Mouse (Mus musculus): Measurements from ENCODE around the gene Lrch3. TPM values are rescaled to one million over a fixed set of nuclear protein-coding genes. Genes with fewer than 3 reads are reported as not detected.
A peak's percentile ranks its signal among the peaks of the same experiment; 100 is the strongest.
"Not testable (repeated sequence)": the region's sequence is repeated elsewhere in the genome, so short reads cannot be mapped to it uniquely, and the experiment has no call there.

Gene Lrch3
- 10 to 100 TPM; 37.7 to 39.3 TPM for total RNA-seq (2021)
- long read RNA-seq, experiment 1, full-length matches to known transcripts, result 11 of 14 reads
- long read RNA-seq, experiment 1, partial matches to known transcripts, result 1 of 14 reads
- long read RNA-seq, experiment 1, other reads (novel, unspliced or antisense), result 2 of 14 reads
- long read RNA-seq, experiment 2, transcript Lrch3-210 (20 exons, 2,902 nt), result major isoform, 9 of 24 reads
- long read RNA-seq, experiment 2, partial matches to known transcripts, result 3 of 24 reads
- long read RNA-seq, experiment 2, other reads (novel, unspliced or antisense), result 10 of 24 reads

- DNase-seq (ENCODE audit: extremely low spot score in 1 of 2, low spot score in 2 of 2), result peak; percentile 92 to 96
- Histone ChIP-seq H3K4me3 (peak within 1 kb of the TSS; percentile 100), H3K27ac (peak within 1 kb of the TSS; percentile 96)
- no peak for TF ChIP-seq CTCF (IDR thresholded peaks at IDR 0.05)
- intact Hi-C loops (cut with DNase I), result loop anchor here (2.0 to 5.0 kb wide), 2 partner anchors 33 to 78 kb away; no protein-coding TSS in a partner anchor
Observed at GRCm38 (mm10) chr16:32913937-32914881, at the start of gene Lrch3. Gene Lrch3, plus strand, starts transcription at chr16:32914100.

- intact Hi-C loops (cut with DNase I), result no loop called here
- no peak for DNase-seq (ENCODE audit: extremely low spot score in 1 of 2, low spot score in 2 of 2)
- no peak overlapping the region for H3K4me3 ChIP-seq
- H3K27ac ChIP-seq, result no peak overlapping the region
- no peak for TF ChIP-seq CTCF (IDR thresholded peaks at IDR 0.05)
Observed at GRCm38 (mm10) chr16:32865401-32865800, 48.5 kb upstream of the Lrch3 start.

- Histone ChIP-seq H3K4me3 (peak overlapping the region; percentile 5; the same call in 1 of the 2 replicates), H3K27ac (no peak overlapping the region)
- no peak for DNase-seq (ENCODE audit: extremely low spot score in 1 of 2, low spot score in 2 of 2)
- intact Hi-C loops (cut with DNase I), result no loop called here
- no peak for TF ChIP-seq CTCF (IDR thresholded peaks at IDR 0.05)
Observed at GRCm38 (mm10) chr16:32866713-32867112, 47.2 kb upstream of the Lrch3 start.

GRCm38 (mm10) chr16:32867919-32868552, 45.9 kb upstream of the Lrch3 start:
- H3K27ac ChIP-seq, result peak overlapping the region; percentile 87
- TF ChIP-seq CTCF (IDR thresholded peaks at IDR 0.05), result peak; percentile 6; the same call in 1 of the 2 replicates
- intact Hi-C loops (cut with DNase I), result no loop called here
- DNase-seq (ENCODE audit: extremely low spot score in 1 of 2, low spot score in 2 of 2), result peak; percentile 88 to 90
- peak overlapping the region; percentile 97 for H3K4me3 ChIP-seq

GRCm38 (mm10) chr16:32870231-32870630, 43.7 kb upstream of the Lrch3 start:
- Histone ChIP-seq H3K27ac (no peak overlapping the region), H3K4me3 (no peak overlapping the region)
- no peak for DNase-seq (ENCODE audit: extremely low spot score in 1 of 2, low spot score in 2 of 2)
- intact Hi-C loops (cut with DNase I), result no loop called here
- no peak for TF ChIP-seq CTCF (IDR thresholded peaks at IDR 0.05)

- no peak for DNase-seq (ENCODE audit: extremely low spot score in 1 of 2, low spot score in 2 of 2)
- H3K4me3 ChIP-seq, result no peak overlapping the region
- intact Hi-C loops (cut with DNase I), result no loop called here
- no peak for TF ChIP-seq CTCF (IDR thresholded peaks at IDR 0.05)
- H3K27ac ChIP-seq, result no peak overlapping the region
Observed at GRCm38 (mm10) chr16:32873366-32873765, 40.5 kb upstream of the Lrch3 start.

- not testable (repeated sequence) for H3K4me3 ChIP-seq; H3K27ac ChIP-seq; DNase-seq (ENCODE audit: extremely low spot score in 1 of 2, low spot score in 2 of 2)
- peak; percentile 5 for TF ChIP-seq CTCF (IDR thresholded peaks at IDR 0.05)
- intact Hi-C loops (cut with DNase I), result loop anchor here (5.0 kb wide), 2 partner anchors 182 to 507 kb away; partner anchors contain the start of genes Iqcg, Rpl35a and Zfp148
Observed at GRCm38 (mm10) chr16:32875281-32875680, 38.6 kb upstream of the Lrch3 start.

- intact Hi-C loops (cut with DNase I), result loop anchor here (5.0 kb wide), 2 partner anchors 181 to 506 kb away; partner anchors contain the start of genes Iqcg, Rpl35a and Zfp148
Observed at GRCm38 (mm10) chr16:32875847-32876246, 38.1 kb upstream of the Lrch3 start.

GRCm38 (mm10) chr16:32876831-32877230, 37.1 kb upstream of the Lrch3 start:
- H3K27ac ChIP-seq, result peak overlapping the region; percentile 85; the same call in 1 of the 2 replicates
- no peak for DNase-seq (ENCODE audit: extremely low spot score in 1 of 2, low spot score in 2 of 2)
- intact Hi-C loops (cut with DNase I), result loop anchor here (5.0 kb wide), 2 partner anchors 180 to 505 kb away; partner anchors contain the start of genes Iqcg, Rpl35a and Zfp148
- peak overlapping the region; percentile 96 for H3K4me3 ChIP-seq
- TF ChIP-seq CTCF (IDR thresholded peaks at IDR 0.05), result no peak

More at GRCm38 (mm10) chr16:32875847-32876246, 38.1 kb upstream of the Lrch3 start:
- Histone ChIP-seq H3K4me3 (no peak overlapping the region), H3K27ac (no peak overlapping the region)
- no peak for DNase-seq (ENCODE audit: extremely low spot score in 1 of 2, low spot score in 2 of 2)
- no peak for TF ChIP-seq CTCF (IDR thresholded peaks at IDR 0.05)

GRCm38 (mm10) chr16:32877343-32878156, 36.4 kb upstream of the Lrch3 start, which contains the start of the genes Fyttd1 and Rubcn:
Gene Fyttd1, plus strand, starts transcription at chr16:32877500.
Gene Rubcn, minus strand, starts transcription at chr16:32877766.
- peak; percentile 50 for TF ChIP-seq CTCF (IDR thresholded peaks at IDR 0.05)
- peak; percentile 97 for DNase-seq (ENCODE audit: extremely low spot score in 1 of 2, low spot score in 2 of 2)
- Histone ChIP-seq H3K27ac (peak within 1 kb of the TSS; percentile 85), H3K4me3 (peak within 1 kb of the TSS; percentile 96)
- intact Hi-C loops (cut with DNase I), result loop anchor here (5.0 kb wide), 2 partner anchors 180 to 505 kb away; partner anchors contain the start of genes Iqcg, Rpl35a and Zfp148
